Mouse (Mus musculus): Measurements from ENCODE around the gene Rnps1.
"Not testable (repeated sequence)": the region's sequence is repeated elsewhere in the genome, so short reads cannot be mapped to it uniquely, and the experiment has no call there.

Gene Rnps1

DNA sequence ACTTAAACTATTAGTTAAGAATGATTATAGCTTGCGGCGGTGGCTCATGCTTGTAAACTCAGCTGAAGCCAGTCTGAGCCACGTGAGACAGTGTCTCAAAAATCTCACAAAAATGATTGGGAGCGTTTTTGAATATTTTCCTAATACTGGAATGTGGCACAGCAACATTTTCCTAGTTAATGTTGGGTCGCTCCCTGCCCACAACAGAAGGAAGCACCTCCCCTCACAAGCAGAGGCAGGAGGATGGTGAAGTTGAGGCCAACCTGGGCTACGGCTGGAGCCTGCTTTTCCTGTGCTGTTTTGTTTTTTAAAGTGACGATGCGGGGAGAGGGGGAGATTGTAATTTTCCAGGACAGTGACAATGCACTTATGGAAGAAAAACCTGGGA, 12.8 kb downstream of the Rnps1 start:
- no peak for DNase-seq (ENCODE audit: low spot score in 2 of 2)

DNA sequence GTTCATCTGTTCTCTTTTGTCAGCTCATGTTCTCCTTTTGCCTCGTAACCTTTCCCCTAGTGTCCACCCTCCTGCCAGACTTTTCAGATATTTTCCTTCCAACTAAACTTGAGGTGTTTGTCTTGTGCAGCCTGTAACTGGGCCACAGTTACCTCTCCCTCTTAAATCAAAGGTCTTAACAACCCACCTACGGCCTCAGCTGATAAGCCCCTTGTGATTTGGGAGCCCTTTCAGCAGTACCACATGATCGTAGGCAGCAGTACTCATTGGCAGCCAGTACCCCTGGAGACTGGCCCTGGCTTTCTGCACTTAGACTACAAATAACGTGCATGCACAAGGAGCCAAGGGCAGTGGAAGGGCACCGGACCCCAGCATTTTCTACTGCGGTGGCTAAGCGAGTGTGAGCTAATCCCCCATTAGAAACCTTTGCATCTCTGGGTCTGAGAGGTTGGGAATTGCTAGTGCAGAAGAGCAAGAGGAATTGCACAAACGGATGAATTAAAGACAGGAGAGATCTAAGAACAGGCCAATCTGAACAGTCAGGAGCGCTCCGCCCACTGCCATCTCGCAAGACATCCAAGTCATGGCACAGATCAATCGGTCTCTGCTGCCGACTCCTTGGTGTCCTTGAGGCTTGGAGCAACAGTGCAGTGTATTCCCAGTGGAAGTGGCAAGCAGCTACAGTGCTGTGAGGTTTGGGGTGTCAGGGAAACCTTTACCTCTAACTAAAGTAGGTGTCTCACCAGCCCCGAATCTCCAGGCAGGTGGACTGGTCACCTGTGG, 15.0 kb downstream of the Rnps1 start:
- DNase-seq (ENCODE audit: low spot score in 2 of 2), result no peak

DNA sequence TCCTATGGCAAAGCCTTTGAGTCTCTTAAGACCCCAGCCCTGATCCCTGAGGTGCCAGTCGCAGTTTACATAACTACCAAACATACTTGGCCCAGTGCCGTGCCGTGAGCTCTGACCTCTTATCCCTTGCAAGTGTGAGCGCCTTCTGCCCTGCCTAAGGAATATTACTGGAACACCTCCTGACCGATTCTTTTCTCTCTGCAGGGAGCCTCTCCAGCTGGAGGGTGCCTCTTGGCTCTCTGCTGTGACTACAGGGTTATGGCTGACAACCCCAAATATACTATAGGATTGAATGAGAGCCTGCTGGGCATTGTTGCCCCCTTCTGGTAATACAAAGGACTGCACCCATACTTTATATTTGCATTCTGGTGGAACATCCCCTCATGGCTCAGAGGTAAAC, 22.7 kb downstream of the Rnps1 start:
- DNase-seq (ENCODE audit: low spot score in 2 of 2), result peak; percentile 39 to 68

DNA sequence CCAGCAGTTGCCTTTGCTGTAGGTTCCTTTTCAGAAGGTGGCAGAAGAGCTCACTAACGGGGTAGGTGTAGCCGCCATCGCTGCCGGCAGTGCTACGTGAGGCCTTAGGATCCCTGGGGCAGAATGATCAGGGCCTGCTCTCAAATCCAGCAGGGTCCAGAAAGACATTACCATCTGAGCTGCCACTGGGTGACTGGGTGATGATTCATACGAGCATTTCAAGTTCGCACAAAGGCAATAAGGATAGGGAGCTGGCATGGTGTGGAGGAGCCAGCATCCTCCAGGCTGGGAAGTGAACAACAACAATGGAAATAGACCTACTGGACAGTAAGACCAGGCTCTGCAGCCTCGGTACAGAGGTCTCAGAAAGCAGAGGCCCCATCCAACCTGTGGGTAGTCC, 26.0 kb downstream of the Rnps1 start:
- no peak for DNase-seq (ENCODE audit: low spot score in 2 of 2)

DNA sequence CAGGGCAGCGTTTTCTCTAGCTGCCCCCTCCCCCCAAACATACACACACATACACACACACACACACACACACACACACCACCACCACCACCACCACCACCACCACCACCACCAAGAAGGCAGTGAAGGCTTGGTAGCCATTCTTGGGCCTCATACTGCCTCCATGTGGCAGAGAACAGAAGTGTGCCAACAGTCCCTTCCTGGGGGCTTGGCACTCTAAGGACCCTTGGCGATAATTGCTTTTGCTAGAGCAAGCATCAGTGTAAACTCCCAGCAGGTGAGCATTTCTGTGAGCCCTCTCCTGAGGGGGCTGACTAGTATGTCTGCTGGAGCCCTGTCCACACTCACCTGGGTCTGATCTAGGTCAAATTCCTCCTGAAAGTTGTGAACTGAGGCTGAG, 26.8 kb downstream of the Rnps1 start:
- DNase-seq (ENCODE audit: low spot score in 2 of 2), result no peak

DNA sequence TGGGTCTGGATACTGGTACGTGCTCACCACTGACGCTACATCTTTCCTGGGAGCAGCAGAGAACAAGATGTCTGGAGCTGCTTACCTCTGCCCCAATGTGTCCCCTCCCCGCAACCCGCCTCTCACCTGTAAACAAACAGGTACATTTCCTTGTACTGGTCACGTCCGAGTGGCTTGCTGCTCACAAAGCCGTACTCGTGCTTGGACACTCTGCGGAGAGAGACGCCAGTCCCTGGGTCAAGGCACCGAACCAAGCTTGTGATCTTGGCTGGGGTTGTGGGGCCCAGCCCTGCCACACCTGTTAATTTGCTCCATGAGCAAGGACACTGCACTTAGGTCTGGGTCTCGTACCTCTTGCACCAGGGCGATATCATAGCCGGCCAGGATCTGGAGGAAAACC, 27.7 kb downstream of the Rnps1 start:
- DNase-seq (ENCODE audit: low spot score in 2 of 2), result no peak

DNA sequence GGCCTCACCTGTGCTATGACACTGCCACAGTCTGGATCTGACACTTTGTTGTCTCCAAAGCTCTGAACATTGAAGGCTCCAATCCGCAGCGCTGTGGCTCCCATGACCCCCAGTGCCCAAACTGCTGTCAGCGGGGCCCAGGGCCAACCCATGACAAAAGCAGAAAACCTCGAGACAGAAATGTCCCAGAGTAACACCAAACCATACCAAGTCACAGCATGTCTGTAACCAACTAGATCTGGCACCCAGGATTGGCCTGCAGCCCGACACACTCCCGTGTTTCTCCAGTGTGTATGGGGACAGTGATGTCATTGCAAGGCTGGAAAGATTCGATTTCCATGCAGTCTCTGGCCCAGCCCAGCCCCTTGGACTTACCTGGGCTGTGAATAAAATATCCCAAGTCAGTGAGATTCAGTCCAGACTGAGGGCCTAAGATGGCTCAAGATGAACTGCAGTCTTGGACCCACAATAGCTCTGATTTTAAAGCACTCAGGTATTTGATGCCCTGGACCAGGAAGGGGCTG, 28.3 kb downstream of the Rnps1 start, which contains the start of gene Dnase1l2:
TSS of gene Dnase1l2 (minus strand) at position 474 of the 524 bp plus-strand sequence.
- no peak for DNase-seq (ENCODE audit: low spot score in 2 of 2)

DNA sequence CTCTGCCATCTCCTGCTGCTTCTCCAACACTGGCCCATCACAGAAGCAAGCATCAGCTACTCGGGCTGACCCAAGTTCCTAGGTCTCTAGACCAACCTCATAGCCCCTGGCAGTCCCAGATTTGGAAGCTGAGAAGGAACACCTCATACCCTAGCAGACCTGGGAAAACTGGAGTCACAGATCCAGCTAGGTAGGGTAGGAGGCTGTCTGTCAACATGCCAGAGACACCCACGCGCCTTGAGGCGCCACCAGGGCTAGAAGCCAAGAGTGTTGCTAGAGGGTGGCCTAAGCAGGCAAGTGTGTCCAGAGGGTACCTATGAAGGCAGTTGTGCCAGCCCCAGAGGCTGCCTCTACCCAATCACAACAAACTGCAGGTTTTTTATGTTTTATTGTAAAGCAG, 29.0 kb downstream of the Rnps1 start:
- DNase-seq (ENCODE audit: low spot score in 2 of 2), result no peak

DNA sequence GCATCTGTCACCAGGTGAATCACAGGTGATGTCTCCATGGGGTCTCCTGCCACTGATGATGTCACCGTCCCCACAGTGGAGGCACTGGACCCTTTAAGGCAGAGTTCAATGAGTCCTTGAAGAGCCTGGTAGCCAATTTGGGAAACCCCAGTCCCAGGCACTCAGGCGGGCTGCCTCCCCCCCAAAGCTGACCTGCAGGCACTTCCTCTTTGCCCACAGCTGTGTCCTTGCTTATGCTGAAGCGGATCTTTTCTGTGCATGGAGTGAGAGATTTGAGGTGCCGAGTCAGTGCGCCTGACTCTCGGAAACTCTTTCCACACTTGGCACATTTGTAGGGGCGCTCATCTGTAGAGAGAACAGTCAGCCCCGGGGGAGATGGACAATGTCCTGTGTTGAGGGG, 32.2 kb downstream of the Rnps1 start:
- no peak for DNase-seq (ENCODE audit: low spot score in 2 of 2)

DNA sequence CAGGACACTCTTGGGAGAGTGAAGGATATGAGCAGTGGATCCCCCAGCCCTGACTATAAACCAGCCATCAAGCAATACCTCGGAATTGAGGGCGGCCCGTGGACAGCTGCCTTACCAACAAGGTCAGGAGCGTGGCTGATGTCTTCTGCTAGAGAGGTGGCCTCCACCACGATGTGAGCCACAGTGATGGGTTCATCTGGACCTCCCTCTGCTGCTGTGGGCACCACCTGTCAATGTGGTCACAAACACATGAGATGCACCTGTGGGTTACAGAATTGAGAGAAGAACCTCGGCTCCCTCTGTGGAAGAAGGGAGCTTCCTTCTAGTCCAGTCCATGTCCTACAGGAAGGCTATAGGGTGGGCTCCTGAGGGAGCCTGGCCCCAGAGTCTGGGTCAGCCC, 35.1 kb downstream of the Rnps1 start:
- no peak for DNase-seq (ENCODE audit: low spot score in 2 of 2)

DNA sequence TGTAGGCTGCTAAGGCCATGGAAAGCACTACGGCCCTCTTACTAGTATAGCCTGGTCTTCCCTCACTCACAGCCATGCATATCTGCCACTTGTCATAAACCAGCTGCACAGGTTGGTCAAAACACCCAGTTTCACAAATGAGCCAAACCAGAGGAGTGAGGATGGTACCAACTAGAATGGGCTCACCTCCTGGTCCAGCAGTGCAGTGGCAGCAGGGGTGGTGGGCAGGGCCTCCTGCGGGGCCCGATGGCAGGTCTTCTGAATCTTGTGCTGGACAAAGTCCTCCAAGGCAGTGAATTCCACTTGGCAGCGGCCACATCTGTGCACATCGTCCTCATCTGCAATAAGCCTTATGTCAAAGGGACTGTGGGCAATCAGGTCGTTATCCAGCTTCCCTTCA, 36.9 kb downstream of the Rnps1 start:
- DNase-seq (ENCODE audit: low spot score in 2 of 2), result no peak

DNA sequence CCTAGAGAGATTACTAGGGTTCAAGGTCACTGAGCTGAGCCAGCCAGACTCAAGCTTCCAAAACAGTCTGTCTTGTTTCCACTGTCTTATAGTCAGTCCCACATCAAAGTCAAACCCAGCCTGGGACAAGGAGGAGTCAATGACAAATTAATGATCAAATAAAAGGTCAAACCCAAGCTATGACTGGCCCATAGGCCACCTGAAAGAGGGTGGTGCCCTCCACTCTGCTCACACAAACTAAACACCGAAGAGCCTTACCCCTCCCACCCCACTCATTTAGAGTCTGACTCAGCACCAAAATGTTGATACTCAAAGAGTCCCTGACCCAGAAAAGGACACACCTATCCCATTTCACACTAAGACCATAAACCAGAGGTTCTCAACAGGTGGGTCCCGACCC, 39.0 kb downstream of the Rnps1 start:
- no peak for DNase-seq (ENCODE audit: low spot score in 2 of 2)

DNA sequence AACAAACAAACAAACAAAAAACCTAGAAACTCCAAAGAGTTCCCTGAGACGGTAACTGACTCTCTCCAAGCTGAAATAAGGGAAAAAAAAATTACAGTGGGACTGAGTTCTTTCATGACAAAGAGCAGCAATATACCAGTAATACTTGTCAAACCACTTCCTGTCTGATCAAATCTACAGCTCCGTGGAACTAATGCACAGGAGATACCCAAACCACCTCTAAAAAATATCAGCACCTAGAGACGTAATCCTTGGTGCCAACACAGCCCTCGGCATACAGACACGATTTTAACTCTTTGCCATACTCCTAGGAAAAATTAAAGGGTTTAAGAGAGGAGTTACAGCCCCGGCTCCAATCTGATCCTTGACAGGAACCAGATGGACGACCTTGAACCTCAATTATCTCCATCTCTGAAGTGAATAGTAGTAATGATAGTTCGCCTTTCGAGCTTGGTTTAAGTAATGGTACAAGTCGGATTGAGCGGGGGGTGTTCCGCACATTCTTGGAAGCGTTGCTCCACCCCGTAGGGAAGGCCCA, 39.9 kb downstream of the Rnps1 start:
- no peak for DNase-seq (ENCODE audit: low spot score in 2 of 2)

DNA sequence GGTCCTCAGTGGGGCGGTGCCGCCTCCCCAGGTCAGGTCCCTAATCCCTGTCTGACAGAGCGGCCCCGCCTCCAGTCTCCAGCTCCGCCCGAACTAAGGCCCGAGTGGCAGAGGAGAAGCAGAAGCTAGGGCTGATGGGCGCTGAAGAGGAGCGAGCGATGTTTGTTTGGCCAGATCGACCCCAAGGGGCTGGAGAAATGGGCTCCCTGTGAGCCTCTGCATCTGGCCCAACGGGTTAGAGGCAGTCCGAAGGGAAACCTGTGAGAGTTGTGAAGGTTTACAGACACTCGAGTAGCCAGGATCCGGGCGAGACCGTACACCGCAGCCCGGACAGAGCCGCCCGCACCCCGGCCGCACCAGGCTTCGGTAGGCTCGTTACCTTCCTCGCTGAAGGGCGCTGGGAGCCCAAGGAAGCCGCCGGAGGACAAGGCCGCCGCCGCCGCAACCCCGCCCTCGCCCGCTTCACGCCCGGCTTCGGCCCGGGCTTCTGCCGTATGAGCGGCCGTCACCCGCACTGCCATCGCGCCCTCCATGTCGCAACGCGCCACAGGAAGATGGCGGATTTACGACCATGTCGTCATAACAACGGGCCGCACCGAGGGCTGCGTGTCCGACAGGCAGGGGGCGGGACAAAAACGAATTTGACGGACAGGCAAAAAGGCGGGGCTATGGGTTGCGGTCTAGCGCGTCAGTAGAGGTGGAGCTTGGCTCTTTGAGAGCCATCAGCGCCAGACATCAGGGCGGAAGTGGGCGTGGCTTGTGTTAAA, 40.6 kb downstream of the Rnps1 start:
- DNase-seq (ENCODE audit: low spot score in 2 of 2), result peak; percentile 100

DNA sequence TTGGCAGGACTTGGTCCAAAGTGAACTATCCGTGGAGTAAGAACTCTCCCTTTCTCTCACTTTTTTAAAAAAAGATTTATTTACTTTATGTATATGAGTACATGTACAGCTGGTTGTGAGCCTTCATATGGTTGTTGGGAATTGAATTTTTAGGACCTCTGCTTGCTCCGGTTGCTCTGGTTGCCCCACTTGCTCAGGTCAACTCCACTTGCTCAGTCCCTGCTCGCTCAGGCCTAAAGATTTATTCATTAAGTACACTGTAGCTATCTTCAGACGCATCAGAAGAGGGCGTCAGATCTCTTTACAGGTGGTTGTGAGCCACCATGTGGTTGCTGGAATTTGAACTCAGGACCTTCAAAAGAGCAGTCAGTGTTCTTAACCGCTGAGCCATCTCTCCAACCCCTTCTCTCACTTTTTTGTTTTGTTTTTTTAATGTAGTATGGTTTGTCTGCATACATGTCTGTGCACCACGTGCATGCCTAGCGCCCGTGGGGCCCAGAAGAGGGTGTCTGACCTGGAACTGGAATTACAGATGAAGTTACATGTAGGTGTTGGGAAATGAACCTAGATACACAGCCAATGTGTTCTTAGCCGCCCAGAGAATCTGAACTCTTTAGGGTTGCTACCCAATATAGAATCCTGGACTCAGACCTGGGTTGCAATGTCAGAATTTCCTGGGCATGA, 41.3 kb downstream of the Rnps1 start:
- not testable (repeated sequence) for DNase-seq (ENCODE audit: low spot score in 2 of 2)

DNA sequence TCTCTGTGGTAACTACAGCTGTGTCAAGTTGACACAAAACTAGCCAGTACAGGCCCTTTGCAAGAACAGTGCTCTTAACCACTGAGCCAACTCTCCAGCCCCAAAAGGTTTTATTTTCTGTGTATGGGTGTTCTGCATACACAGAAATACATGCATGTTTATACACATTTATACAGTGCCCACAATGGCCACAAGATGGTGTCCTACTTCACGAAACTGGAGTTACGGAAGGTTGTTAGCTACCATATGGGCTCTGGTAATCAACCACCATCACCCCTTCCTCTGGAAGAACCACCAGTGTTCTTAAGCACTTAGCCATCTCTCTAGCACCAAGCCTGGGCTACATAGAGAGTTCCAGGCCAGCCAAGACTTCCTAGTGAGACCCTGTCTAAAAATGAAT, 47.2 kb downstream of the Rnps1 start:
- DNase-seq (ENCODE audit: low spot score in 2 of 2), result peak in 1 of 2 experiments; percentile 62

DNA sequence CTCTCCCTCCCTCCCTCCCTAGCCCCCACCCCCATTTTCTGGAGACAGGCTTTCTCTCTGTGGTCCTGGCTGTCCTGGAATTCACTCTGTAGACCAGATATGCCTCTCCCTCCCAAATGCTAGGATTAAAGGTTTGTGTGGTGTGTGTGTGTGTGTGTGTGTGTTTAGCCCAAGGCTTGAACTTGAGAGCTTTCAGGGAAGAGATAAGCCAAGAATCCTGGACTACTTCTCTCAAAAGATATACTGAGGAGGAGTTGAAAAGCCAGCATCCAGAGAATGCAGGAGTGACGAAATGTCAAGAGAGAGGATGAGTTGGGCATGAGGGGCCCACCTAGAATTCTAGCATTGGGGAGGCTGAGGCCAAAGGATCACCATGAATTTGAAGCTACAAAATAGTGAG, 48.6 kb downstream of the Rnps1 start:
- DNase-seq (ENCODE audit: low spot score in 2 of 2), result no peak

DNA sequence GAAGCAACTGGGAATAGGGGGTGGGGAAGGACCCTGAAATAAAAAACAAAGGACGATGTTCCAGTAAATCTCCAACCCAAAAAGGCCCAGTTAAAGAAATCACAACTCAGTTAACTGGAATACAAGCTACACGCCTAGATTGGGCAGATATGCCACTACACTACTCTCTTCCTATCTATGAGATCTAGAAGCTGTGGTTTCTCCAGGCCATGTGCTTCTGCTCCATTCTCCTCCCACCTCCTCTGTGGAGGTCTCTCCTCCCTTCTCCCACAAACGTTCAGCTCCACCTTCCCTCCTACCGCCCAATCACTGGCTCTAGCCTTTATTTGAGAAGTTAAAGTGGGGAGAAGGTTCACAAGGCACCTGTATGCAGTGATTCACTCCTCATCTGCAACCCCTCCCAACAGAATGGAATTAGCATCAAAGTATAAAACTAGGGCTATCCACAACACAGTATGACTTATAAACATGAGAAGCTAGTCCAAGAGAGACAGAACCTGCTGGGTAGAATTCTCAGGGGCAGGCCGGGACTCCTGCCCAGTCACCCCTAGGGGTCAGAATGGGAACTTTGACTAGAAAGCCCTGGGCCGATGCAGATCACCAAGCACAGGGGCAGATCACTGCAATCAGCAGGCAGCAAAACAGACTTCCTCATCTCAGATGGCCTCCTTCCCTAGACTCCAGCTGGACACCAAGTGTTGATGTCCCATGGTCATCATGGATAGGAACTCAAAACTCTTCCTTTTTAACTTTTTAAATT, 49.2 kb downstream of the Rnps1 start:
- DNase-seq (ENCODE audit: low spot score in 2 of 2), result no peak

DNA sequence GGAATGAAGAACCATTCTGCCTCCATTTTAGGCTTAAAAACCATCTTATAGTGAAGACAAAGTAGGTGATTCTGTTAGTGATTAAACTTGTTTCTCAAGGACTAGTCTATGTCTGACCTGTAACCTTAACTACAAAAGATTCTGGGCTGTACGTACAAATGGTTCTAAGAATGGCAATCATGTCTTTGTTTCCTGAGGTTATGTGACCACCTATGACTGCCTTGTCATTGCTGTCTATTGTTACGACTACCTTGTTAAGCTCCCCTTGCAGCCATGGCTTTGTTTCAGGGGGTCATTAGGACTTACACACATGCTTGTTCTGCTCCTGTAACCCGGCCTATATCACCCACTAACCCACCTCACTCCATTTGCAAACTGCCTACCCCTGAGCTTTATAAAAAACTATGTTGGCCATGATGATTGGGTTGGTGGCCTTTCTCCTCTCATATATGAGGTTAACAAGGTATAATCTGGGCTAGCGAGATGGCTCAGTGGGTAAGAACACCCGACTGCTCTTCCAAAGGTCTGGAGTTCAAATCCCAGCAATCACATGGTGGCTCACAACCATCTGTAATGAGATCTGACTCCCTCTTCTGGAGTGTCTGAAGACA, 54.4 kb downstream of the Rnps1 start:
- DNase-seq (ENCODE audit: low spot score in 2 of 2), result no peak

DNA sequence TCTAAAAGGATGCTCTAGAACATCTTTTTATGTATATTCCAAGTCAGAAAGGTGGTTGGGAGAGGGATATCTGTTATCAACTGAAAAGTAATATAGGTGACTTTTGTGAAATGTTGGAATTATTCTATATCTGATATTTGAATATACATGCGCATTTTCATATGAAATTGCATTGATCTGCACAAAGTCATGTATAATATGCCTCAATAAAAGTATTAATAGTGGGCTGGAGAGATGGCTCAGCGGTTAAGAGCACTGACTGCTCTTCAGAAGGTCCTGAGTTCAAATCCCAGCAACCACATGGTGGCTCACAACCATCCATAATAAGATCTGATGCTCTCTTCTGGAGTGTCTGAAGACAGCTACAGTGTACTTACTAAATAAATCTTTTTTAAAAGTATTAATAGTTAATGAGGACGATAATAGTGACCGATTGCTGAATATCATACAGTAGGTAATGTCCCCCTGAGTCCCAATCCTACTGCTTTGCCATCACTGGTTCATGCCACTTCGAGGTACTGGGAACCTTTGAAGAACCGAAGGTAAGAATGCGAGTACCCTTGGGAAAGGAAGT, 55.1 kb downstream of the Rnps1 start:
- no peak for DNase-seq (ENCODE audit: low spot score in 2 of 2)
